Mouse (Mus musculus): Measurements from ENCODE around the gene Car10. TPM values are rescaled to one million over a fixed set of nuclear protein-coding genes. Genes with fewer than 3 reads are reported as not detected.

Car10 gene
- polyA plus RNA-seq, 1 experiment from 2014 or later, result 0.27 TPM

GRCm38 (mm10) chr11:93128481-93128880, 30.7 kb downstream of the Car10 start:
- no peak overlapping the region for H3K4me2 ChIP-seq (ENCODE audit: low read length)
- no peak overlapping the region for H3K27ac ChIP-seq (ENCODE audit: low read depth)
- no peaks in the 10 kb centered on the region for H3K36me3 ChIP-seq (ENCODE audit: control insufficient read depth, insufficient read depth, low read length)
- no peak overlapping the region for H3K4me3 ChIP-seq (ENCODE audit: low read depth, low read length)
- no peaks in the 10 kb centered on the region for H3K27me3 ChIP-seq (replicated peaks; ENCODE audit: control insufficient read depth, insufficient read depth, low read length)
- H3K9ac ChIP-seq (ENCODE audit: low read length), result no peak overlapping the region
- H3K4me1 ChIP-seq (replicated peaks; ENCODE audit: control insufficient read depth, insufficient read depth, low read length), result no peaks in the 10 kb centered on the region
- WGBS, result 77% methylated on average over 2 of the region's 2 CpGs
- DNase-seq (ENCODE audit: low spot score) (no peak), ATAC-seq (replicated peaks; ENCODE audit: low FRiP score, low TSS enrichment, low read depth) (no peak)
- H3K9me3 ChIP-seq (ENCODE audit: control insufficient read depth, low read length), result 0 out of 2 replicates have a peak, but pooled peaks cover 2% of the 10 kb centered on the region

- H3K36me3 ChIP-seq (ENCODE audit: control insufficient read depth, insufficient read depth, low read length), result no peaks in the 10 kb centered on the region
- 86% methylated on average over 1 of the region's 1 CpGs for WGBS
- no peak overlapping the region for H3K4me3 ChIP-seq (ENCODE audit: low read depth, low read length)
- ATAC-seq (replicated peaks; ENCODE audit: low FRiP score, low TSS enrichment, low read depth), result no peak
- no peak overlapping the region for H3K9ac ChIP-seq (ENCODE audit: low read length)
- no peaks in the 10 kb centered on the region for H3K27me3 ChIP-seq (replicated peaks; ENCODE audit: control insufficient read depth, insufficient read depth, low read length)
- H3K4me1 ChIP-seq (replicated peaks; ENCODE audit: control insufficient read depth, insufficient read depth, low read length), result no peaks in the 10 kb centered on the region
- no peak overlapping the region for H3K27ac ChIP-seq (ENCODE audit: low read depth)
- no peak for DNase-seq (ENCODE audit: low spot score)
- no peaks in the 10 kb centered on the region for H3K9me3 ChIP-seq (ENCODE audit: control insufficient read depth, low read length)
- H3K4me2 ChIP-seq (ENCODE audit: low read length), result no peak overlapping the region
Observed at GRCm38 (mm10) chr11:93137841-93138240, 40.0 kb downstream of the Car10 start.

- Histone ChIP-seq H3K4me1 (replicated peaks; ENCODE audit: control insufficient read depth, insufficient read depth, low read length) (no peaks in the 10 kb centered on the region), H3K9ac (ENCODE audit: low read length) (no peak overlapping the region), H3K9me3 (ENCODE audit: control insufficient read depth, low read length) (no peaks in the 10 kb centered on the region), H3K36me3 (ENCODE audit: control insufficient read depth, insufficient read depth, low read length) (no peaks in the 10 kb centered on the region), H3K27ac (ENCODE audit: low read depth) (no peak overlapping the region), H3K4me2 (ENCODE audit: low read length) (no peak overlapping the region), H3K4me3 (ENCODE audit: low read depth, low read length) (no peak overlapping the region), H3K27me3 (replicated peaks; ENCODE audit: control insufficient read depth, insufficient read depth, low read length) (no peaks in the 10 kb centered on the region)
- ATAC-seq (replicated peaks; ENCODE audit: low FRiP score, low TSS enrichment, low read depth) (no peak), DNase-seq (ENCODE audit: low spot score) (no peak)
- 72% methylated on average over 1 of the region's 1 CpGs for WGBS
Observed at GRCm38 (mm10) chr11:93141727-93142126, 43.9 kb downstream of the Car10 start.

- no peaks in the 10 kb centered on the region for H3K9me3 ChIP-seq (ENCODE audit: control insufficient read depth, low read length)
- no peaks in the 10 kb centered on the region for H3K36me3 ChIP-seq (ENCODE audit: control insufficient read depth, insufficient read depth, low read length)
- no peaks in the 10 kb centered on the region for H3K4me1 ChIP-seq (replicated peaks; ENCODE audit: control insufficient read depth, insufficient read depth, low read length)
- H3K27ac ChIP-seq (ENCODE audit: low read depth), result no peak overlapping the region
- H3K4me3 ChIP-seq (ENCODE audit: low read depth, low read length), result no peak overlapping the region
- ATAC-seq (replicated peaks; ENCODE audit: low FRiP score, low TSS enrichment, low read depth) (no peak), DNase-seq (ENCODE audit: low spot score) (no peak)
- 16% methylated on average over 2 of the region's 2 CpGs for WGBS
- H3K9ac ChIP-seq (ENCODE audit: low read length), result no peak overlapping the region
- H3K4me2 ChIP-seq (ENCODE audit: low read length), result no peak overlapping the region
- no peaks in the 10 kb centered on the region for H3K27me3 ChIP-seq (replicated peaks; ENCODE audit: control insufficient read depth, insufficient read depth, low read length)
Observed at GRCm38 (mm10) chr11:93144544-93144943, 46.7 kb downstream of the Car10 start.

- Histone ChIP-seq H3K9me3 (ENCODE audit: control insufficient read depth, low read length) (no peaks in the 10 kb centered on the region), H3K4me2 (ENCODE audit: low read length) (no peak overlapping the region), H3K4me3 (ENCODE audit: low read depth, low read length) (no peak overlapping the region), H3K9ac (ENCODE audit: low read length) (no peak overlapping the region), H3K27ac (ENCODE audit: low read depth) (no peak overlapping the region), H3K4me1 (replicated peaks; ENCODE audit: control insufficient read depth, insufficient read depth, low read length) (no peaks in the 10 kb centered on the region), H3K27me3 (replicated peaks; ENCODE audit: control insufficient read depth, insufficient read depth, low read length) (no peaks in the 10 kb centered on the region), H3K36me3 (ENCODE audit: control insufficient read depth, insufficient read depth, low read length) (no peaks in the 10 kb centered on the region)
- DNase-seq (ENCODE audit: low spot score) (no peak), ATAC-seq (replicated peaks; ENCODE audit: low FRiP score, low TSS enrichment, low read depth) (no peak)
- WGBS, result 75% methylated on average over 3 of the region's 3 CpGs
Observed at GRCm38 (mm10) chr11:93154910-93155309, 57.1 kb downstream of the Car10 start.

- DNase-seq (ENCODE audit: low spot score), result no peak
- Histone ChIP-seq H3K4me2 (ENCODE audit: low read length) (no peak overlapping the region), H3K9me3 (ENCODE audit: control insufficient read depth, low read length) (no peaks in the 10 kb centered on the region), H3K36me3 (ENCODE audit: control insufficient read depth, insufficient read depth, low read length) (no peaks in the 10 kb centered on the region), H3K4me1 (replicated peaks; ENCODE audit: control insufficient read depth, insufficient read depth, low read length) (no peaks in the 10 kb centered on the region), H3K9ac (ENCODE audit: low read length) (no peak overlapping the region), H3K4me3 (ENCODE audit: low read depth, low read length) (no peak overlapping the region), H3K27ac (ENCODE audit: low read depth) (no peak overlapping the region), H3K27me3 (replicated peaks; ENCODE audit: control insufficient read depth, insufficient read depth, low read length) (no peaks in the 10 kb centered on the region)
- ATAC-seq (replicated peaks; ENCODE audit: low FRiP score, low TSS enrichment, low read depth), result no peak
Observed at GRCm38 (mm10) chr11:93172430-93172829, 74.6 kb downstream of the Car10 start.

- ATAC-seq (replicated peaks; ENCODE audit: low FRiP score, low TSS enrichment, low read depth), result no peak
Observed at GRCm38 (mm10) chr11:93173533-93174308, 75.9 kb downstream of the Car10 start.

GRCm38 (mm10) chr11:93185477-93185876, 87.6 kb downstream of the Car10 start:
- no peak overlapping the region for H3K9ac ChIP-seq (ENCODE audit: low read length)
- H3K36me3 ChIP-seq (ENCODE audit: control insufficient read depth, insufficient read depth, low read length), result no peaks in the 10 kb centered on the region
- H3K27me3 ChIP-seq (replicated peaks; ENCODE audit: control insufficient read depth, insufficient read depth, low read length), result no peaks in the 10 kb centered on the region
- 63% methylated on average over 4 of the region's 4 CpGs for WGBS
- ATAC-seq (replicated peaks; ENCODE audit: low FRiP score, low TSS enrichment, low read depth) (no peak), DNase-seq (ENCODE audit: low spot score) (no peak)
- H3K4me1 ChIP-seq (replicated peaks; ENCODE audit: control insufficient read depth, insufficient read depth, low read length), result no peaks in the 10 kb centered on the region
- no peaks in the 10 kb centered on the region for H3K9me3 ChIP-seq (ENCODE audit: control insufficient read depth, low read length)
- H3K4me3 ChIP-seq (ENCODE audit: low read depth, low read length), result no peak overlapping the region
- H3K27ac ChIP-seq (ENCODE audit: low read depth), result no peak overlapping the region
- no peak overlapping the region for H3K4me2 ChIP-seq (ENCODE audit: low read length)

More at GRCm38 (mm10) chr11:93173533-93174308, 75.9 kb downstream of the Car10 start:
- WGBS, result 93% methylated on average over 1 of the region's 1 CpGs
- no peaks in the 10 kb centered on the region for H3K4me1 ChIP-seq (replicated peaks; ENCODE audit: control insufficient read depth, insufficient read depth, low read length)
- no peak overlapping the region for H3K4me3 ChIP-seq (ENCODE audit: low read depth, low read length)
- DNase-seq (ENCODE audit: low spot score), result no peak
- no peaks in the 10 kb centered on the region for H3K27me3 ChIP-seq (replicated peaks; ENCODE audit: control insufficient read depth, insufficient read depth, low read length)
- no peak overlapping the region for H3K27ac ChIP-seq (ENCODE audit: low read depth)
- H3K9ac ChIP-seq (ENCODE audit: low read length), result no peak overlapping the region
- no peak overlapping the region for H3K4me2 ChIP-seq (ENCODE audit: low read length)
- no peaks in the 10 kb centered on the region for H3K36me3 ChIP-seq (ENCODE audit: control insufficient read depth, insufficient read depth, low read length)
- H3K9me3 ChIP-seq (ENCODE audit: control insufficient read depth, low read length), result no peaks in the 10 kb centered on the region

- Histone ChIP-seq H3K9me3 (ENCODE audit: control insufficient read depth, low read length) (no peaks in the 10 kb centered on the region), H3K4me3 (ENCODE audit: low read depth, low read length) (no peak overlapping the region), H3K27ac (ENCODE audit: low read depth) (no peak overlapping the region), H3K4me1 (replicated peaks; ENCODE audit: control insufficient read depth, insufficient read depth, low read length) (no peaks in the 10 kb centered on the region), H3K36me3 (ENCODE audit: control insufficient read depth, insufficient read depth, low read length) (no peaks in the 10 kb centered on the region), H3K27me3 (replicated peaks; ENCODE audit: control insufficient read depth, insufficient read depth, low read length) (no peaks in the 10 kb centered on the region), H3K4me2 (ENCODE audit: low read length) (no peak overlapping the region), H3K9ac (ENCODE audit: low read length) (no peak overlapping the region)
- DNase-seq (ENCODE audit: low spot score) (no peak), ATAC-seq (replicated peaks; ENCODE audit: low FRiP score, low TSS enrichment, low read depth) (no peak)
- WGBS, result 66% methylated on average over 2 of the region's 2 CpGs
Observed at GRCm38 (mm10) chr11:93186163-93186562, 88.3 kb downstream of the Car10 start.
